Mouse (Mus musculus): ENCODE measurements at regions not wholly inside any gene's neighbourhood (a gene's known extent, or its start where the extent isn't known, plus 50 kb on each side); places are given as distances from the start of the nearest gene placed in this dataset.

DNA sequence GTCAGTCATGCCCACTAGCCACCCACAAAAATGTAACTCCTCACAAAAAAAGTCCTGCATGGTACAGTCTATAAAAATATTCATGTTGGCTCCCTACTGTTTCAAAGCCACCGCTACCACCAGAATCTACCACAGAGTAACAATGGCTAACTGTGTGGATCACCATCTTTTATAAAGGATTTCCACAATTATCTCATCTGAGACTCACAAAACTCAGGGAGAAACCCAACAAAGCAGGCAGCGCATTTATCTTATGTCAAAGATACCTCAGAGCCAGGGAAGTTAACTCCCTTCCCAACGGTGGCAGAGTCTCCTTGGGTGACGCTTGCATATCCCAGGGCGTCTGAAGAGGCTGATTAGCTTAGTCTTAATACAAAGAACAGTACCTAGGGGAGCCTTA lies 172.5 kb downstream of the Setd4 start:
- no peak for DNase-seq (ENCODE audit: low spot score)
- no peak for ATAC-seq (ENCODE audit: insufficient number of reproducible peaks, low FRiP score, low TSS enrichment, low read depth)
- H3K9me3 ChIP-seq (ENCODE audit: control insufficient read depth, low read length): no peaks in the 10 kb centered on the region
- H3K36me3 ChIP-seq (ENCODE audit: control insufficient read depth, insufficient read depth, low read length): no peaks in the 10 kb centered on the region
- no peak overlapping the region for H3K27ac ChIP-seq (replicated peaks; ENCODE audit: low read depth, low read length)
- H3K4me1 ChIP-seq (ENCODE audit: control insufficient read depth, insufficient read depth, low read length): no peaks in the 10 kb centered on the region
- no peaks in the 10 kb centered on the region; the same call in 1 of the 2 replicates for H3K27me3 ChIP-seq (ENCODE audit: control insufficient read depth, insufficient read depth, low read length)
- no peak overlapping the region for H3K4me3 ChIP-seq (ENCODE audit: low read depth, low read length)
- WGBS: 82% methylated on average over 5 of the region's 5 CpGs
- H3K4me2 ChIP-seq (ENCODE audit: low read depth, severe bottlenecking): no peak overlapping the region
- no peak overlapping the region for H3K9ac ChIP-seq (ENCODE audit: low read length)

DNA sequence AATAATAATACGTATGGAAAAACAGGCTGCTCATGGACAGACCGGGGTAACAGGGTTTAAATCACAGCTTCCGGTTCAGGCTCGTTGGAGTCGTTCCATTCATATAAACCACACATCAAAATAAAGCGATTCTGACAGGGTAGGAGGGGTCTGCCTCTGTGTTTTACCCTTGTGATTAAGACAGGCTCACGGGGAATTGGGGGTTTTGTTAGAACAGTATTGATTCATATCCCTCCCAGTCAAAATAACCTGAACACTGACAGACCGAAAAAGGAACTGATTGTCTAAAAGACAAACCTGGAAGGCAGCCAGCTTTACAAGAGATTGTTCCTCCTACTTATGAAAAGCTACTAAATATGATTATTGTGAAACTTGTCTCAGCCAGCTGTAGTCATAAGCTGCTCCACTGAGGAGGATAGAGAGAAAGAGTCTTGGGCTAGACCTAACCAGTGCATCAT lies 174.5 kb downstream of the Setd4 start:
- Histone ChIP-seq H3K36me3 (ENCODE audit: control insufficient read depth, insufficient read depth, low read length) (no peaks in the 10 kb centered on the region), H3K27ac (replicated peaks; ENCODE audit: low read depth, low read length) (no peak overlapping the region), H3K27me3 (ENCODE audit: control insufficient read depth, insufficient read depth, low read length) (no peaks in the 10 kb centered on the region; the same call in 1 of the 2 replicates), H3K4me1 (ENCODE audit: control insufficient read depth, insufficient read depth, low read length) (no peaks in the 10 kb centered on the region), H3K9ac (ENCODE audit: low read length) (no peak overlapping the region), H3K4me3 (ENCODE audit: low read depth, low read length) (no peak overlapping the region), H3K4me2 (ENCODE audit: low read depth, severe bottlenecking) (no peak overlapping the region), H3K9me3 (ENCODE audit: control insufficient read depth, low read length) (no peaks in the 10 kb centered on the region)
- ATAC-seq (ENCODE audit: insufficient number of reproducible peaks, low FRiP score, low TSS enrichment, low read depth) (no peak), DNase-seq (ENCODE audit: low spot score) (no peak)
- 84% methylated on average over 8 of the region's 8 CpGs for WGBS

DNA sequence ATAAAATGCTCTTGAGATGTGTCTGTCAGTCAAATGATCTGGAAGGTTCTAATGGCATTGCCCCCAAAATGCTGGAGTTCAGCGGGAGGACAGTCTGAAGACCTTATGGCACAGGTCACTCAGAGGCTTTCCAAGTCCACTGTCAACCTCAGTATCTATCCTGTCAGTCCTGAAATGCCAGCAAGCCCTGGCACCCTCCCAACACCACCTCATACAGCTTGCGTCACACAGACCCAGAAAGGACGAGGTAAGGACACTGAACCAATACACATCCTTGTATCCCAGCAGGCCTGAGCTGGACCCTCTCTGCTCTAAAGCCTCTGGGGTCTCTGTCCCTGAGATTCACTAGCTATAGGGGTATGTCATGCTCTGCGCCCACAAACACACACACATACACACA lies 176.6 kb downstream of the Setd4 start:
- Histone ChIP-seq H3K27ac (replicated peaks; ENCODE audit: low read depth, low read length) (no peak overlapping the region), H3K4me1 (ENCODE audit: control insufficient read depth, insufficient read depth, low read length) (no peaks in the 10 kb centered on the region; the same call in 1 of the 2 replicates), H3K27me3 (ENCODE audit: control insufficient read depth, insufficient read depth, low read length) (no peaks in the 10 kb centered on the region; the same call in 1 of the 2 replicates), H3K4me3 (ENCODE audit: low read depth, low read length) (no peak overlapping the region), H3K4me2 (ENCODE audit: low read depth, severe bottlenecking) (no peak overlapping the region), H3K9ac (ENCODE audit: low read length) (no peak overlapping the region), H3K9me3 (ENCODE audit: control insufficient read depth, low read length) (no peaks in the 10 kb centered on the region), H3K36me3 (ENCODE audit: control insufficient read depth, insufficient read depth, low read length) (no peaks in the 10 kb centered on the region)
- ATAC-seq (ENCODE audit: insufficient number of reproducible peaks, low FRiP score, low TSS enrichment, low read depth) (no peak), DNase-seq (ENCODE audit: low spot score) (no peak)
- WGBS: 92% methylated on average over 4 of the region's 4 CpGs

DNA sequence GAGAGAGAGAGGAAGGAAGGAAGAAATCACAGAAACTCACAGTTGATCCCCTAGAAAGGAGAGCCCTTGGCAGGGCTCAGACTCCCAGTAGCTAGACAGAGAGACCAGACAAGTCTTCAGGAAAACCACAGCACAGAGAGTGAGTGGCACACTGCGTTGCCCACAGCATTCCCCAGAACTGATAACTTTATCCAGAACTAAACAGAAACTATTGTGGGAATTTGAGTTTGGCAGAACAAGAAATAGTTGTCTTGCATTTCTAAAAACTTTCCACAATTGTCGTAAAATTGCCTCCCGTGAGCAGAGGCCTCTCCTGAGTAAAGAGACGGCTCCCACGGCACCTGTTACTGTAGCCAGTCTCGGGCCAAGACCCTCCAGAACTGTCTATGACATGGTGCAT lies 178.1 kb downstream of the Setd4 start:
- no peaks in the 10 kb centered on the region; the same call in 1 of the 2 replicates for H3K27me3 ChIP-seq (ENCODE audit: control insufficient read depth, insufficient read depth, low read length)
- no peaks in the 10 kb centered on the region for H3K9me3 ChIP-seq (ENCODE audit: control insufficient read depth, low read length)
- ATAC-seq (ENCODE audit: insufficient number of reproducible peaks, low FRiP score, low TSS enrichment, low read depth): no peak
- 82% methylated on average over 6 of the region's 6 CpGs for WGBS
- no peak for DNase-seq (ENCODE audit: low spot score)
- no peak overlapping the region for H3K4me2 ChIP-seq (ENCODE audit: low read depth, severe bottlenecking)
- H3K9ac ChIP-seq (ENCODE audit: low read length): no peak overlapping the region
- H3K4me3 ChIP-seq (ENCODE audit: low read depth, low read length): no peak overlapping the region
- H3K4me1 ChIP-seq (ENCODE audit: control insufficient read depth, insufficient read depth, low read length): no peaks in the 10 kb centered on the region; the same call in 1 of the 2 replicates
- no peak overlapping the region for H3K27ac ChIP-seq (replicated peaks; ENCODE audit: low read depth, low read length)
- no peaks in the 10 kb centered on the region for H3K36me3 ChIP-seq (ENCODE audit: control insufficient read depth, insufficient read depth, low read length)

DNA sequence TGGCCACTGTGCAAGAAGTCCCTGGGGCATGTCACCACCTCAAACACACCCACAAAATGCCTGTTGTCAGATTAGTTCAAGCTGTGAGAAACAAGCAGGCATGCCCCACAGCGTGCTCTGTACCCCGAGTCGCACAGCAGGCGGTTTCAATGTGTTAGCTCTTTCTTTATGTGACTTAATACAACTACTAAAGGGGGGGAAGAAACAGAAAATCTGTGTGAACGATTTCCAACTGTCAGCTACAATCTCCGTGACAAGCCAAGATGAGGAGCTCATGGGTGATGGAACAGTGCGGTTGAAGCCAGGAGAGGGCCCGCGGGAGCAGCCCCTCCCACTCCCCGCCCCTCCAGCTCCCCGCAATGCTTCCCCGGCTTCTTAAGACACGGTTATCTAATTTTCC lies 180.7 kb downstream of the Setd4 start:
- Histone ChIP-seq H3K4me1 (ENCODE audit: control insufficient read depth, insufficient read depth, low read length) (no peaks in the 10 kb centered on the region; the same call in 1 of the 2 replicates), H3K27me3 (ENCODE audit: control insufficient read depth, insufficient read depth, low read length) (no peaks in the 10 kb centered on the region; the same call in 1 of the 2 replicates), H3K4me3 (ENCODE audit: low read depth, low read length) (no peak overlapping the region), H3K4me2 (ENCODE audit: low read depth, severe bottlenecking) (peak overlapping the region; percentile 7; the same call in 1 of the 2 replicates), H3K36me3 (ENCODE audit: control insufficient read depth, insufficient read depth, low read length) (no peaks in the 10 kb centered on the region), H3K9ac (ENCODE audit: low read length) (no peak overlapping the region), H3K27ac (replicated peaks; ENCODE audit: low read depth, low read length) (no peak overlapping the region), H3K9me3 (ENCODE audit: control insufficient read depth, low read length) (no peaks in the 10 kb centered on the region)
- WGBS: 28% methylated on average over 13 of the region's 13 CpGs
- DNase-seq (ENCODE audit: low spot score) (no peak), ATAC-seq (ENCODE audit: insufficient number of reproducible peaks, low FRiP score, low TSS enrichment, low read depth) (no peak)

DNA sequence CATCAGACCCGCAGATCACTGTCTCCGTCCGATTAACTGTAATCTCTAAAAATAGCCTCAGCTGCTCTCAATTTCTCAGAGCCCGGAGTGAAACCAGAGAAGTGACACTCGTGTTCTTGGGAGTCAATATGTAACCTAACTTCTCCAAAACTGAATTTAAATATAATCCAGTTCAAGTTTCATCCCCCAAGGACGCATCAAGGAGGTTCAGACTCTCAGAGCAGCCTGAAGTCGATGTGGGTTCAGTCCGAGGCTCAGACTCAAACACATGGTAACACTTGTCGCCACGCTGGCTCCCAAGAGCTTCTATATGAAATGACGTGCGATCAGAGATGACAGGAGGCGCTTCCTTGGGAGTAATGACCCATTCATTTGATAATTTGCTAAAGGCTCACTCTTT lies 181.6 kb downstream of the Setd4 start:
- DNase-seq (ENCODE audit: low spot score) (no peak), ATAC-seq (ENCODE audit: insufficient number of reproducible peaks, low FRiP score, low TSS enrichment, low read depth) (no peak)
- Histone ChIP-seq H3K9me3 (ENCODE audit: control insufficient read depth, low read length) (no peaks in the 10 kb centered on the region), H3K36me3 (ENCODE audit: control insufficient read depth, insufficient read depth, low read length) (no peaks in the 10 kb centered on the region), H3K27me3 (ENCODE audit: control insufficient read depth, insufficient read depth, low read length) (no peaks in the 10 kb centered on the region), H3K4me3 (ENCODE audit: low read depth, low read length) (no peak overlapping the region), H3K9ac (ENCODE audit: low read length) (no peak overlapping the region), H3K27ac (replicated peaks; ENCODE audit: low read depth, low read length) (no peak overlapping the region), H3K4me2 (ENCODE audit: low read depth, severe bottlenecking) (no peak overlapping the region), H3K4me1 (ENCODE audit: control insufficient read depth, insufficient read depth, low read length) (no peaks in the 10 kb centered on the region; the same call in 1 of the 2 replicates)
- WGBS: 70% methylated on average over 13 of the region's 13 CpGs

DNA sequence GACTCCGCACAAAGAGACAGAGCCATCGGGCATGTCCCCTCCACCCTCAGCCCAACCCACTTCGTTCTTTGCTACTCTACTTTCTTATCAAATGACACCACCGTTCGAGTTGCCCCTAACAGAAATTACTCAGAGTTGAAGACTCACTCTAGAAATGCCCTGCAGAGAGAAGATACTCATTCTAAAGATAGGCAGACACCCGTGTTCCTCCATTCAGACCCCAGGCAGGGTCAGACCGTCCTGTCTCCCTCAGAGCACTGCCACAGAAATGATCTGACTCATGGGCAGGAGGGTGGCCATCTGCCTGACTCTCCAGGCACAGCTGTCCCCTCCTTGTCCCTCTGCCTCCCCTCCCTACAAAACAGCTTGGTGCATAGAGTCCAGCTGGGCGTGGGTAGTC lies 185.6 kb downstream of the Setd4 start:
- Histone ChIP-seq H3K9me3 (ENCODE audit: control insufficient read depth, low read length) (no peaks in the 10 kb centered on the region), H3K27me3 (ENCODE audit: control insufficient read depth, insufficient read depth, low read length) (no peaks in the 10 kb centered on the region), H3K4me1 (ENCODE audit: control insufficient read depth, insufficient read depth, low read length) (no peaks in the 10 kb centered on the region; the same call in 1 of the 2 replicates), H3K27ac (replicated peaks; ENCODE audit: low read depth, low read length) (no peak overlapping the region), H3K36me3 (ENCODE audit: control insufficient read depth, insufficient read depth, low read length) (no peaks in the 10 kb centered on the region), H3K4me2 (ENCODE audit: low read depth, severe bottlenecking) (no peak overlapping the region), H3K9ac (ENCODE audit: low read length) (no peak overlapping the region), H3K4me3 (ENCODE audit: low read depth, low read length) (no peak overlapping the region)
- WGBS: 85% methylated on average over 8 of the region's 8 CpGs
- ATAC-seq (ENCODE audit: insufficient number of reproducible peaks, low FRiP score, low TSS enrichment, low read depth): no peak
- DNase-seq (ENCODE audit: low spot score): no peak

DNA sequence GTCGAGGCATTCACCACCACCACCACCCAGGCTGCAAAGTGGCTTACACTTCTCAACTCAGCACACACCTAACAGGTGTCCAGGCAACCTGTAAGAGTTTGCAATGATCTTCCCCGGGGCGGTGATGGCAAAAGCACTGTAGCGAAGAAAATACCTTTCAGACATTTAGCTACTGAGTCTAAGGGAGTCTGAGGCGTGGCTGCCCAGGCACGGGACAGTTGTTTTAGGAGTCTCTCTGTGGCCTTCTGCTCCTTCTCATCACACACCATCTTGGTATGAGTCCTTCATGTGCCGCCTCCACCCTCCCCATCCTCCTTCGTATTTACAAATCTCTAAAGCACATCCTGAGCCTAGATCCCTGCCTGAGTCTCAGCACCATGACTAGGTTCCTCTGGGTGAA lies 186.0 kb downstream of the Setd4 start:
- DNase-seq (ENCODE audit: low spot score) (no peak), ATAC-seq (ENCODE audit: insufficient number of reproducible peaks, low FRiP score, low TSS enrichment, low read depth) (no peak)
- 89% methylated on average over 8 of the region's 8 CpGs for WGBS
- no peaks in the 10 kb centered on the region for H3K9me3 ChIP-seq (ENCODE audit: control insufficient read depth, low read length)
- no peak overlapping the region for H3K9ac ChIP-seq (ENCODE audit: low read length)
- H3K36me3 ChIP-seq (ENCODE audit: control insufficient read depth, insufficient read depth, low read length): no peaks in the 10 kb centered on the region
- no peaks in the 10 kb centered on the region for H3K27me3 ChIP-seq (ENCODE audit: control insufficient read depth, insufficient read depth, low read length)
- no peak overlapping the region for H3K27ac ChIP-seq (replicated peaks; ENCODE audit: low read depth, low read length)
- no peak overlapping the region for H3K4me2 ChIP-seq (ENCODE audit: low read depth, severe bottlenecking)
- no peaks in the 10 kb centered on the region; the same call in 1 of the 2 replicates for H3K4me1 ChIP-seq (ENCODE audit: control insufficient read depth, insufficient read depth, low read length)
- H3K4me3 ChIP-seq (ENCODE audit: low read depth, low read length): no peak overlapping the region

DNA sequence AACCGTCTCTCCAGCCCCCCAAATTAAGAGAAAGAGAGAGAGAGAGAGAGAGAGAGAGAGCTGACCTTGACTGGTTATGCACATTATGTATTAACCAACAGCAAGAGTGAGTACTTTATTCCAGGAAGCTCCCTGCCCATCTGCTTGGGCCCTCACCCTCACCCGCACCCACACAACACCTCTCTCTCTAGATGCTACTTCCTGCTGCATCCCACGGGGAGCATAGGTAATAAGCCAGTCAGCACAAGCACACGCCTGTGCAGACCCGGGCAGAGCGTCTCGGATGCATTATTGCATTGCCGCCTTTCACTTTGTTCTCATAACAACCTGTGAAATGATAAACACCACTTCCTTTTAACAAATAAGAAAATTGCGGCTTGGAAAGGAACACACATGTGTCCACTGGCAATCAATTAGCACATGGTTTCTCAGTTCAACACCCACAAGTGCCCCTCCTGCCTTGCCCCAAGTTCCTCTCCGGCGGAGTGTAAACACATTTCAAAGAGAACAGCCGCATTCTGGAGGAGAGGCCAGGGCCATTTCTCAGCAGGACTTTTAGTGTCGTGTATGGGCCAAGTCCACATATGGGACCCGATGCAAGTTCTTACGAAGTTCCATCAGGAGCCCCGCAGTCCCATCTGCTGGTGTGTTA lies 211.7 kb downstream of the Setd4 start:
- Histone ChIP-seq H3K27me3 (ENCODE audit: control insufficient read depth, insufficient read depth, low read length) (no peaks in the 10 kb centered on the region), H3K4me1 (ENCODE audit: control insufficient read depth, insufficient read depth, low read length) (no peaks in the 10 kb centered on the region), H3K27ac (replicated peaks; ENCODE audit: low read depth, low read length) (no peak overlapping the region), H3K36me3 (ENCODE audit: control insufficient read depth, insufficient read depth, low read length) (no peaks in the 10 kb centered on the region), H3K4me2 (ENCODE audit: low read depth, severe bottlenecking) (no peak overlapping the region), H3K9me3 (ENCODE audit: control insufficient read depth, low read length) (no peaks in the 10 kb centered on the region), H3K9ac (ENCODE audit: low read length) (no peak overlapping the region), H3K4me3 (ENCODE audit: low read depth, low read length) (no peak overlapping the region)
- WGBS: 22% methylated on average over 16 of the region's 16 CpGs
- ATAC-seq (ENCODE audit: insufficient number of reproducible peaks, low FRiP score, low TSS enrichment, low read depth) (no peak), DNase-seq (ENCODE audit: low spot score) (peak; percentile 39)

Data from limb, embryonic 11.5 days (tissue).